Mouse (Mus musculus) hindbrain, embryonic 13.5 days (tissue): Measurements from ENCODE around the gene A130010J15Rik. TPM values are rescaled to one million over a fixed set of nuclear protein-coding genes. Genes with fewer than 3 reads are reported as not detected.

Experiments used
- ATAC-seq: fragments of 200-750 bp; cut with Nextera tagmentation; 2 replicates; pipeline ENCODE4 v1.8.0; 2017; ENCODE audit warnings: moderate TSS enrichment; ENCODE audit not compliant: low FRiP score
- H3K27ac ChIP-seq: fragments of 300-500 bp; sonication (generic); 2 replicates; pipeline ENCODE4 v1.5.1; 2015; ENCODE audit warnings: inconsistent platforms, mild to moderate bottlenecking, moderate library complexity
- H3K27me3 ChIP-seq: fragments of 300-500 bp; sonication (generic); 2 replicates; pipeline ENCODE4 v1.6.1; 2015; ENCODE audit warnings: mild to moderate bottlenecking, inconsistent platforms
- H3K36me3 ChIP-seq: fragments of 300-500 bp; sonication (generic); 2 replicates; pipeline ENCODE4 v1.6.1; 2015; ENCODE audit warnings: mild to moderate bottlenecking, inconsistent platforms
- H3K4me1 ChIP-seq: fragments of 300-500 bp; sonication (generic); replicated peaks from 2 replicates; pipeline ENCODE4 v1.6.1; 2015; ENCODE audit warnings: inconsistent platforms
- H3K4me2 ChIP-seq: fragments of 300-500 bp; sonication (generic); 2 replicates; pipeline ENCODE4 v1.6.1; 2015; ENCODE audit warnings: inconsistent platforms, mild to moderate bottlenecking, moderate library complexity
- H3K4me3 ChIP-seq: fragments of 300-500 bp; sonication (generic); 2 replicates; pipeline ENCODE4 v1.5.1; 2015; ENCODE audit warnings: mild to moderate bottlenecking, inconsistent platforms
- H3K9ac ChIP-seq: fragments of 300-500 bp; sonication (generic); 2 replicates; pipeline ENCODE4 v1.6.1; 2015; ENCODE audit warnings: mild to moderate bottlenecking, inconsistent platforms
- H3K9me3 ChIP-seq: fragments of 300-500 bp; sonication (generic); 2 replicates; pipeline ENCODE4 v1.6.1; 2016; ENCODE audit warnings: inconsistent platforms
- WGBS: fragments of 180-500 bp; shearing (Covaris S2); methylation state at CpG from one replicate; pipeline ENCODE4 v1.1.7; 2015; 5-methylcytosine and 5-hydroxymethylcytosine counted together
- polyA plus RNA-seq: library from polyadenylated mRNA; unstranded; fragments of >200 nt; fragmentation: Nextera tagmentation; extraction: Ambion mirVana; gene quantifications from 2 replicates; pipeline ENCODE4 v1.2.1, GENCODE M21; 2015

The A130010J15Rik gene
- polyA plus RNA-seq, 1 experiment from 2014 or later, result 12.9 TPM

DNA sequence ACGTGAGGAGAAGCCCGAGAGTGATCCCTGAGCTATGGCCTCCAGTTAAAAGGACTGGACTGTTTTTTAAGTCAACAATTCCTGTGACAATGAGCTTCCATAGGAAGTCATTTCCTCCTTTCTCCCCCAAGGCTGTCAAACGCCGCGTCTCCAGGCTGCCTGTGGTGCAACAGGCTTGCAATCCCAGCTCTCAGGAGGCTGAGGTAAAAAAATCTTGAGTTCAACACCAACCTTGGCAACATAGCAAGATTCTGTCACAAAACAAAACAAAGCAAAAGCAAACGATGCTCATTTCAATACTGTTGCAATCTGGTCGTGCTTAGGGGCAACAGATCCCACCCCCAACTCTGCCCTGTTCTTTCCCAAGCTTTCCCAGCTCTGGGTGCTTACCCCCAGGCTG lies 29.8 kb upstream of the A130010J15Rik start:
- Histone ChIP-seq H3K4me3 (no peak overlapping the region), H3K27ac (no peak overlapping the region), H3K9ac (no peak overlapping the region), H3K4me2 (no peak overlapping the region), H3K36me3 (no peaks in the 10 kb centered on the region), H3K27me3 (0 out of 2 replicates have a peak, but pooled peaks cover 4% of the 10 kb centered on the region), H3K9me3 (no peaks in the 10 kb centered on the region), H3K4me1 (no peaks in the 10 kb centered on the region; the same call in 1 of the 2 replicates)
- 49% methylated on average over 7 of the region's 7 CpGs for WGBS
- no peak for ATAC-seq

DNA sequence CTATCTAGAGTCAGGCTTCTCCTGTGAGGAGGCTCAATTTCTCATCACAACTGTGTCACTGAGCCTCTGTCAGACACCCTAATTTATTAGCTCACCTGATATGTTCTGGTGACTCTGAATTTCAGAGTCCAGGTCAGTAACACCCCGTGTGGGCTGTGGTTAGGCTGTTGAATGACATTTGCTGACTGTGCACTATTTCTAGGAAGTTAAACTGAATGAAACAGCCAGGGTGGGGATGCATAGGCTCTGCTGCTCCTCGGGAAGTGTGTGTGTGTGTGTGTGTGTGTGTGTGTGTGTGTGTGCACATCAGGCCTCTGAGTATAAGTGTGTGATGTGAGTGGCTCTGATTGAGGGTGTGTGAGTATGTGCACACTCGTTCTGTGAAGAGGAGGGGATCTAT lies 29.2 kb upstream of the A130010J15Rik start:
- H3K36me3 ChIP-seq, result no peaks in the 10 kb centered on the region
- no peak overlapping the region for H3K4me3 ChIP-seq
- 0 out of 2 replicates have a peak, but pooled peaks cover 4% of the 10 kb centered on the region for H3K27me3 ChIP-seq
- 64% methylated on average over 3 of the region's 3 CpGs for WGBS
- no peak overlapping the region for H3K9ac ChIP-seq
- no peak overlapping the region for H3K27ac ChIP-seq
- H3K4me1 ChIP-seq, result no peaks in the 10 kb centered on the region; the same call in 1 of the 2 replicates
- H3K9me3 ChIP-seq, result no peaks in the 10 kb centered on the region
- ATAC-seq, result no peak
- no peak overlapping the region for H3K4me2 ChIP-seq

DNA sequence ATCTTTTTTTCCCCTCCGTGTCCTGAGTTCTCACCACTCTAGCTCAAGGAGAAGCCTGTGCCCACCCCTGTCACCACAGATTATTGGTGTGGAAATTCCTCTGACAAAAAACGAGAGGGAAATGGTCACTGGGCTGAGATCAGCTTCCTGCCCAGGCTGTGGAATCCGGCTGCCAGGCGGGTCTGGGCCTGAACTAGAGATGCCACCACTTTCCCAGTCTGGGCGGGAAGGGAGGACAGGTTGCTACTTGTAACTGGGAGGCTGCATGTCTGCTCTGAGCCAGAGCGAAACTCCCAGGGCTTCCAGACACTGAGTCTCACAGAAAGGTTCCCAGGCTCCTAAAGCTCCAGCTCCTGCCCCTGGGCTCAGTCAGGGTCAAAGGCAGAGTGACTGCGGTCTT lies 26.7 kb upstream of the A130010J15Rik start:
- no peak for ATAC-seq
- H3K9ac ChIP-seq, result no peak overlapping the region
- no peak overlapping the region for H3K4me2 ChIP-seq

DNA sequence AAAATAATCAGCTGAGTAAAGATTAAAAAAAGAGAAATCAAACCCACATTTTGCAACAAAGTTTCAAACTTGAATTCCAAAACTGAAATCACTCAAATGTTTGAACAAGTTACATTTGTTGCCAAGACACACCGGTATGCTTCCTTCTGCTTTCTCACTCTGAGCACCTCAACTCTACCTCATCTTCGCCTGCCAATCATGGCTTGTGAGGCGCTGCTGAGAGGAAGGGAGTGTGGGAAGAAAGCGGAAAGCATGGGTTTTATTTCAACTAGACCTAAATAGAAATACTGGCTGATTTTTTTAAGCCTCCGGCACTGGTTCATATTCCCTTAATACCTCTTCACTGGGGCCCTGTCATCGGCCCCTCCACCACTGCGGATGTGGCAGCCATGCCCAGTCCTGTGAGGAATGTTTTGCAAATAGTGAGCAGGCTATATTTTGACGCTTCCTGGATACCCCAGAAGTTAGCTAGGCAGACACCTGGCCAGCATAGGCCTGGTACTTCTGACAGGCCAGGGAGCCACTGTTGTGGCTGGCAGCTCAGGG lies 25.3 kb upstream of the A130010J15Rik start:
- WGBS, result 88% methylated on average over 8 of the region's 8 CpGs
- no peak for ATAC-seq
- no peak overlapping the region for H3K4me3 ChIP-seq

More for the DNA sequence above, 26.7 kb upstream of the A130010J15Rik start:
- no peaks in the 10 kb centered on the region; the same call in 1 of the 2 replicates for H3K4me1 ChIP-seq
- H3K36me3 ChIP-seq, result no peaks in the 10 kb centered on the region
- 0 out of 2 replicates have a peak, but pooled peaks cover 4% of the 10 kb centered on the region for H3K27me3 ChIP-seq
- H3K4me3 ChIP-seq, result no peak overlapping the region
- no peak overlapping the region for H3K27ac ChIP-seq
- no peaks in the 10 kb centered on the region for H3K9me3 ChIP-seq
- WGBS, result 85% methylated on average over 7 of the region's 7 CpGs

DNA sequence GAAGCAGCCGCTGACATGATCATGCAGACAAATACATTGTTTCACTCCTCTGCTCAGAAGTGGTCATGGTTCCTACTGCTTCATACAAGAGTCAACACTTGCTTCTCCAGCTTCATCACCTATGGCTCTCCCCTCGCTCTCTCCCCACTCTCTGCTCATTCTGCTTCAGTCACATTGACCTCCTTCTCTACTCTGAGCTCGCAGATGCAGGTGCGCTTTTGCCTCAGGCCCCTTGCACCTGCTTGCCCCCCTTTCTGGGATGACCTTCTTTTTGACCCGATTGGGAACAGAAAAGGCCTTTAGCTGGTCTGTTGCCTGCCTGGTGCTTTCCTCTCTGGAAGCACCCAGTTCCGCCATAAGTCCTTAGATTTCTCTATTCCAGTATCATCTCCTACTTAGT lies 23.3 kb upstream of the A130010J15Rik start:
- H3K4me1 ChIP-seq, result no peaks in the 10 kb centered on the region
- H3K27me3 ChIP-seq, result peaks cover 2% of the 10 kb centered on the region; the same call in 1 of the 2 replicates
- ATAC-seq, result no peak
- H3K27ac ChIP-seq, result no peak overlapping the region
- H3K36me3 ChIP-seq, result no peaks in the 10 kb centered on the region
- H3K4me3 ChIP-seq, result no peak overlapping the region
- H3K9me3 ChIP-seq, result no peaks in the 10 kb centered on the region
- no peak overlapping the region for H3K4me2 ChIP-seq
- WGBS, result 90% methylated on average over 6 of the region's 6 CpGs
- H3K9ac ChIP-seq, result no peak overlapping the region

More for the DNA sequence above, 25.3 kb upstream of the A130010J15Rik start:
- Histone ChIP-seq H3K9ac (no peak overlapping the region), H3K9me3 (no peaks in the 10 kb centered on the region), H3K27ac (no peak overlapping the region), H3K27me3 (0 out of 2 replicates have a peak, but pooled peaks cover 4% of the 10 kb centered on the region), H3K4me1 (no peaks in the 10 kb centered on the region; the same call in 1 of the 2 replicates), H3K4me2 (no peak overlapping the region), H3K36me3 (no peaks in the 10 kb centered on the region)

DNA sequence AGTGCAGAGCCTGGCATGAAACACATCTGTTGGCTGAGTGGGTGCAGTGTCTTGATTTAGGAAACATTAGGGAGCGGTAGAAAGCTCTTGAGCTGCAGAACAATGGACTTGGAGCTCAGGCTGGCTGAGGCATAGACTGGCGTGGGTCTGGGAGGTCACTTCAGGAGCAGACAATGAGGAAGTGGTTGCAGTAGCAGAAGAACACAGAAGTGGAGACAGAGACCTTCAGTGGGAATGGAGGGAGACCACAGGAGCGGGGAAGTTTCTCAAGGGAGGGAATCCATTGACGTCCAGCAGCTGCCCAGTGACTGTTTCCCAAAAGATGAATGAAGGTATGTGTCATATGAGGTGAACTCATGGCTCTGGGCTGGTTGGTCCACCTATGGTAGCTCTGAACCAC lies 22.7 kb upstream of the A130010J15Rik start:
- 85% methylated on average over 4 of the region's 4 CpGs for WGBS

DNA sequence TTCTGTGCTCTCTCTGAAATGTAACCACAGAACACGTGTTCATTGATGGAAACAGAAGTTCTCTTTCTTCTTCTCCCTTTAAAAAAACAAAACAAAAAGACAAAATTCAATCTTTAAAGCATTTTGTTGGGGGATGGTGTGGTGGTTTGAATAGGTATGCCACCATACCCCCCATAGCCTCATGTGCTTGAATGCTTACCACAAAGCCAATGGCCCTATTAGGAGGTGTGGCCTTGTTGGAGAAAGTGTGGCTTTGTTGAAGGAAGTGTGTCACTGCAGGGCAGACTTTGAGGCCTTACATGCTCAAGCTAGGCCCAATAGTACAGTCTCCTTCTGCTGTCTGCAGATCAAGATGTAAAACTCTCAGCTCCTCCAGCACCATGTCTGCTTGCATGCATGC lies 21.4 kb upstream of the A130010J15Rik start:
- Histone ChIP-seq H3K27ac (no peak overlapping the region), H3K4me3 (no peak overlapping the region), H3K27me3 (peaks cover 15% of the 10 kb centered on the region), H3K36me3 (no peaks in the 10 kb centered on the region), H3K4me2 (no peak overlapping the region), H3K9ac (no peak overlapping the region), H3K4me1 (0 out of 2 replicates have a peak, but pooled peaks cover 5% of the 10 kb centered on the region), H3K9me3 (no peaks in the 10 kb centered on the region)
- no peak for ATAC-seq
- 85% methylated on average over 1 of the region's 1 CpGs for WGBS

More for the DNA sequence above, 22.7 kb upstream of the A130010J15Rik start:
- no peak overlapping the region for H3K4me2 ChIP-seq
- peaks cover 7% of the 10 kb centered on the region; the same call in 1 of the 2 replicates for H3K27me3 ChIP-seq
- H3K9ac ChIP-seq, result no peak overlapping the region
- H3K36me3 ChIP-seq, result no peaks in the 10 kb centered on the region
- H3K4me1 ChIP-seq, result no peaks in the 10 kb centered on the region
- ATAC-seq, result no peak
- H3K27ac ChIP-seq, result no peak overlapping the region
- H3K4me3 ChIP-seq, result no peak overlapping the region
- H3K9me3 ChIP-seq, result no peaks in the 10 kb centered on the region

DNA sequence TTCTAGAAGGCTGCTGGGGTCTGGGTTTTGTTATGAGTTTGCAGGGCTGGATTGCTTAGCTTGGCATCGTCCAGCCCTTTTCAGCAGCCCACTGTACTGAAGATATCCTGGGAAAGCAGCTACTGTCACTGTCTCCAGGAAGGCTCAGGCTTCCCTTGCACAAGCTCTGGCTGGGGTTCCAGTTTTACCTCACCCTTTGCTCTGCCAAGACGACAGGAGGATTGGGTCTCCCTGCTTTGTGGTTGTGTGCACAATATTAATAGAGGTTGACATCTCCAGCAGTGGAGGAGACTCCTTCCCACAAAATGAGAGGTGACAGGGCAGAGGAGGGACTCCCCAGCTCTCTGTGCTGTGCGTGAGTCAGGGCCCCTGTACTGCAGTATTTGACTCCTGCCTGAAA lies 18.6 kb upstream of the A130010J15Rik start:
- Histone ChIP-seq H3K4me2 (no peak overlapping the region), H3K9ac (no peak overlapping the region), H3K27me3 (peaks cover 43% of the 10 kb centered on the region), H3K9me3 (no peaks in the 10 kb centered on the region), H3K4me3 (no peak overlapping the region), H3K4me1 (peaks cover 16% of the 10 kb centered on the region), H3K36me3 (no peaks in the 10 kb centered on the region), H3K27ac (no peak overlapping the region)
- 68% methylated on average over 3 of the region's 3 CpGs for WGBS
- ATAC-seq, result no peak

DNA sequence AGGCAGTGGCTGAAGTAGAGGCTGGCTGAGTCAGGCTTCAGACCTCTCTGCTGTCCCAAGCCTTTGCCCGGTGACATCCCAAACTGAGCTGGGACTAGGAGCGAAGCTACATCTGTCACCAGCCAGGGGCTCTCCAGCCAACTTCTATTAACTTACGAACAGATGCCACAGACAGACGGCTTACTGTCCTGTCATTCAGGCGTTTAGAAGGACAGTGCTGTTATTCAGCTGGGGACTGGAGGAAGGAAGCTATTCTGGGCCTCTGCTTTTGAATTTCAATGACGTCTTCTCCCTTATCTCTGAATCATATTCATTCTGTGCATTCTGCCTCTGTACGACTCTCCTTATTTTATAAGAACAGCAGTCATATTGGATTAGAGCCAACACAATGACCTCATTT lies 16.7 kb upstream of the A130010J15Rik start:
- Histone ChIP-seq H3K4me3 (no peak overlapping the region), H3K4me1 (peaks cover 16% of the 10 kb centered on the region), H3K36me3 (no peaks in the 10 kb centered on the region), H3K27ac (no peak overlapping the region), H3K9ac (no peak overlapping the region), H3K27me3 (peaks cover 60% of the 10 kb centered on the region), H3K4me2 (no peak overlapping the region), H3K9me3 (no peaks in the 10 kb centered on the region)
- ATAC-seq, result no peak
- 38% methylated on average over 7 of the region's 7 CpGs for WGBS

DNA sequence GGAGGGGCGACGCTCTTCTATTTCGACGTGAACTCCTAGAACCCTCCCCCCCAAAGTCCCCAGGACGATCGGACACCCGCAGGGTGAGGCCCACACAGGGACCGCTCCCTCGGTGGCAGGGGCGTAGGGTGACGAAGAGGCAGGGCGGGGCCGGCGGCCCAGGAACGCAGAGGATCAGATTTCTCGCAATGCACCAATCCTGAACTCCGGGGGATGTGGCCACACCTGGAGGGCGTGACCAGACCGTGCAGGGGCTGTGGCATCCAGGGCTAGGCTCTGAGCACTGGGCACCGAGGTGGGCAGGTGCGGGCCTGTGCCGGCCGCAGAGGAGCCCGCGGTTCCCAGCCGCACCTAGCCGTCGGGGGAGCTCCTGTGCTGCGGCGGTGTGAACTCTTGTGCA lies 15.0 kb upstream of the A130010J15Rik start, which contains the start of gene Irf6:
Gene Irf6, plus strand, starts transcription at position 240 of the 400 bp plus-strand sequence.
- H3K27me3 ChIP-seq, result peaks cover 68% of the 10 kb centered on the region
- WGBS, result under 1% methylated on average over 30 of the region's 30 CpGs
- H3K9ac ChIP-seq, result peak within 1 kb of the TSS; percentile 35; the same call in 1 of the 2 replicates
- peak within 1 kb of the TSS; percentile 22 for H3K4me3 ChIP-seq
- H3K9me3 ChIP-seq, result no peaks in the 10 kb centered on the region
- no peaks in the 10 kb centered on the region for H3K36me3 ChIP-seq
- peak; percentile 57; the same call in 1 of the 2 replicates for ATAC-seq
- H3K27ac ChIP-seq, result no peak within 1 kb of the TSS
- peaks cover 16% of the 10 kb centered on the region for H3K4me1 ChIP-seq
- H3K4me2 ChIP-seq, result peak within 1 kb of the TSS; percentile 43

DNA sequence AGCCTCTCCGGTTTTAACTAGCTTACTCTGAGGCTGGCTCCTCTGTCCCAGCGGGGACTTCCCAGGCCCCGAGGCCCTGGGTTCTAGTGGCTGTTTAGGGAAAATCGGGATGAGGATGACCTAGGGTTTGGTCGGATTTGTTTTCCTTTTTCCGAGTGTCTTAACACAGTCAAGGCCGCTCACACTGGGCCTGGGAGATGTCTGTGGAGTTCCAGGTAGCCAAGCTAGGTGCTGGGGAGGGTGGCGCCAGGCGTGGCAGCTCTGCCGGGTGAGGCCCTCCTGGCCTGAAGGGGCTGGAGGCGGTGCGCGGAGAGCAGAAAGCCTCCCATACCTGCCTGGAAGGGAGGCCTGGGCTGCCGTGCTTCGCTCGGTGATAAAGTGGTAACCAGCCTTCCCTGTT lies 14.3 kb upstream of the A130010J15Rik start:
- Histone ChIP-seq H3K27me3 (peaks cover 68% of the 10 kb centered on the region), H3K9me3 (no peaks in the 10 kb centered on the region), H3K27ac (no peak overlapping the region), H3K4me1 (peaks cover 16% of the 10 kb centered on the region), H3K36me3 (no peaks in the 10 kb centered on the region), H3K4me3 (peak overlapping the region; percentile 22; the same call in 1 of the 2 replicates), H3K4me2 (peak overlapping the region; percentile 43; the same call in 1 of the 2 replicates), H3K9ac (0 out of 2 replicates have a peak overlapping the region, but pooled peaks have one; percentile 25)
- no peak for ATAC-seq
- 27% methylated on average over 16 of the region's 16 CpGs for WGBS

DNA sequence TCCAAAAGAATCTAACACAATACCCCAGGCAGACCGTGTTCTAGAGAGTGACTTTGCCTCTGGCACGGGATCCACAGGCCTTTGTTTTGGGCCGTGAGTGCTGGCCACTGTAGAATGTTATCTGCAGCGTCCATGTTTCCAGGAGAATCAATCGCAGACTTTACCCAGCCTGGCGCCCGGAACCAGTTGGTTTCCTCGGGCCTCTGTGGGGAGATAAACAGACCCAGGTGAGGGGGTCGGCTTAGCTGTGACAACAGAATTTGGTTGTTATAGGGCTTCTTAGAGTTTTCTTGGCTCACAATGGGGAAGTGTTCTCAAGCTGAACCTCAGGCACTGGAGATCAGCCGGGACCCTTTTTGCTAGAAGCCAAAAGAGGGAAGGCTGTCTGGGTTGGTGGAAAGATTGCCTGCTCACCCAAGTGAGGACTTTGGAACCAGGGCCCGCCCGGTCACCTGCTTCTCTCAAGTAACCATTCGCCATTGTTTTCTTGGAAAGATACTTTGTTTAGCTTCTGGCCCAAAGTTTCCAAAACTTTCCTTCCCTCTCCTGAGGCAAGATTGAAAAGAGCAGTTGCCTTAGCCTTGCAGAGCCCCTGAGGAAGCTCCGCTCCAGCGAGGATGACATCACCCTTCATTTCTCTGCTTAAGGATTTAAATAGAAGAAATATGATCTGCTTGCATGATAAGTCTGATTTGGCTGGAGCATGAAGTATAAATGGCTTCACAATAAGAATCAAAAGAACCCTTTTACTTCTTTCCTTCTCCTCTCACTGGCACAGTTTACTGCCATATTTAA lies 11.3 kb upstream of the A130010J15Rik start:
- Histone ChIP-seq H3K36me3 (no peaks in the 10 kb centered on the region), H3K4me3 (no peak overlapping the region), H3K4me2 (no peak overlapping the region), H3K4me1 (peaks cover 17% of the 10 kb centered on the region), H3K9ac (no peak overlapping the region), H3K27ac (no peak overlapping the region), H3K27me3 (peaks cover 55% of the 10 kb centered on the region), H3K9me3 (no peaks in the 10 kb centered on the region)
- no peak for ATAC-seq
- WGBS, result 83% methylated on average over 15 of the region's 15 CpGs
